Mouse (Mus musculus): ENCODE measurements around the gene Rnf157. TPM values are rescaled to one million over a fixed set of nuclear protein-coding genes. Genes with fewer than 3 reads are reported as not detected.
"Not testable (repeated sequence)": the region's sequence is repeated elsewhere in the genome, so short reads cannot be mapped to it uniquely, and the experiment has no call there.

Gene Rnf157
- polyA plus RNA-seq, 1 experiment from 2014 or later = 36.8 TPM

- no peaks in the 10 kb centered on the region for H3K4me1 ChIP-seq
- no peak overlapping the region for H3K9ac ChIP-seq
- H3K27ac ChIP-seq = no peak overlapping the region
- ATAC-seq (ENCODE audit: low FRiP score) = no peak
- H3K4me2 ChIP-seq = no peak overlapping the region
- H3K9me3 ChIP-seq = no peaks in the 10 kb centered on the region
- peaks cover 3% of the 10 kb centered on the region; the same call in 1 of the 2 replicates for H3K36me3 ChIP-seq (replicated peaks)
- 89% methylated on average over 2 of the region's 2 CpGs for WGBS
- H3K4me3 ChIP-seq (replicated peaks) = no peak overlapping the region
- H3K27me3 ChIP-seq = no peaks in the 10 kb centered on the region
Observed at GRCm38 (mm10) chr11:116366124-116366523, 46.7 kb downstream of the Rnf157 start.

GRCm38 (mm10) chr11:116365432-116365831, 47.4 kb downstream of the Rnf157 start:
- H3K9ac ChIP-seq = no peak overlapping the region
- no peak overlapping the region for H3K4me3 ChIP-seq (replicated peaks)
- 40% methylated on average over 13 of the region's 13 CpGs for WGBS
- H3K4me2 ChIP-seq = no peak overlapping the region
- no peaks in the 10 kb centered on the region for H3K4me1 ChIP-seq
- H3K9me3 ChIP-seq = no peaks in the 10 kb centered on the region
- H3K36me3 ChIP-seq (replicated peaks) = peaks cover 10% of the 10 kb centered on the region; the same call in 1 of the 2 replicates
- H3K27me3 ChIP-seq = no peaks in the 10 kb centered on the region
- no peak overlapping the region for H3K27ac ChIP-seq
- no peak for ATAC-seq (ENCODE audit: low FRiP score)

- Histone ChIP-seq H3K27me3 (no peaks in the 10 kb centered on the region), H3K9me3 (no peaks in the 10 kb centered on the region), H3K9ac (no peak overlapping the region), H3K4me1 (no peaks in the 10 kb centered on the region; the same call in 1 of the 2 replicates), H3K36me3 (replicated peaks) (peaks cover 29% of the 10 kb centered on the region), H3K4me2 (no peak overlapping the region), H3K4me3 (replicated peaks) (no peak overlapping the region), H3K27ac (no peak overlapping the region)
- ATAC-seq (ENCODE audit: low FRiP score) = no peak
- WGBS = 74% methylated on average over 11 of the region's 11 CpGs
Observed at GRCm38 (mm10) chr11:116362015-116362414, 50.8 kb downstream of the Rnf157 start.

GRCm38 (mm10) chr11:116360915-116361314, 51.9 kb downstream of the Rnf157 start:
- not testable (repeated sequence) for H3K27me3 ChIP-seq; H3K4me3 ChIP-seq (replicated peaks); H3K4me2 ChIP-seq; H3K27ac ChIP-seq; H3K4me1 ChIP-seq; ATAC-seq (ENCODE audit: low FRiP score); H3K9me3 ChIP-seq; H3K9ac ChIP-seq
- peaks cover 31% of the 10 kb centered on the region for H3K36me3 ChIP-seq (replicated peaks)
- 97% methylated on average over 5 of the region's 5 CpGs for WGBS

- no peaks in the 10 kb centered on the region; the same call in 1 of the 2 replicates for H3K4me1 ChIP-seq
- no peak overlapping the region for H3K4me2 ChIP-seq
- no peak overlapping the region for H3K9ac ChIP-seq
- H3K27me3 ChIP-seq = no peaks in the 10 kb centered on the region
- no peak overlapping the region for H3K27ac ChIP-seq
- 85% methylated on average over 12 of the region's 12 CpGs for WGBS
- no peaks in the 10 kb centered on the region for H3K9me3 ChIP-seq
- H3K4me3 ChIP-seq (replicated peaks) = no peak overlapping the region
- H3K36me3 ChIP-seq (replicated peaks) = peaks cover 43% of the 10 kb centered on the region
- ATAC-seq (ENCODE audit: low FRiP score) = no peak
Observed at GRCm38 (mm10) chr11:116359652-116360051, 53.2 kb downstream of the Rnf157 start.

GRCm38 (mm10) chr11:116358926-116359637, 53.8 kb downstream of the Rnf157 start:
- Histone ChIP-seq H3K4me1 (no peaks in the 10 kb centered on the region; the same call in 1 of the 2 replicates), H3K27ac (no peak overlapping the region), H3K36me3 (replicated peaks) (peaks cover 49% of the 10 kb centered on the region), H3K27me3 (no peaks in the 10 kb centered on the region), H3K4me2 (no peak overlapping the region), H3K4me3 (replicated peaks) (no peak overlapping the region), H3K9me3 (no peaks in the 10 kb centered on the region), H3K9ac (no peak overlapping the region)
- WGBS = 84% methylated on average over 15 of the region's 15 CpGs
- ATAC-seq (ENCODE audit: low FRiP score) = no peak

- peaks cover 57% of the 10 kb centered on the region for H3K36me3 ChIP-seq (replicated peaks)
- 39% methylated on average over 17 of the region's 17 CpGs for WGBS
Observed at GRCm38 (mm10) chr11:116354521-116354920, 58.3 kb downstream of the Rnf157 start.

GRCm38 (mm10) chr11:116353535-116353934, 59.3 kb downstream of the Rnf157 start:
- WGBS = 91% methylated on average over 8 of the region's 8 CpGs
- H3K4me1 ChIP-seq = no peaks in the 10 kb centered on the region
- ATAC-seq (ENCODE audit: low FRiP score) = no peak
- no peak overlapping the region for H3K4me2 ChIP-seq
- no peaks in the 10 kb centered on the region for H3K27me3 ChIP-seq
- no peak overlapping the region for H3K4me3 ChIP-seq (replicated peaks)
- H3K36me3 ChIP-seq (replicated peaks) = peaks cover 56% of the 10 kb centered on the region
- no peak overlapping the region for H3K9ac ChIP-seq
- H3K9me3 ChIP-seq = no peaks in the 10 kb centered on the region
- H3K27ac ChIP-seq = no peak overlapping the region

More at GRCm38 (mm10) chr11:116354521-116354920, 58.3 kb downstream of the Rnf157 start:
- H3K27ac ChIP-seq = no peak overlapping the region
- no peaks in the 10 kb centered on the region for H3K27me3 ChIP-seq
- no peaks in the 10 kb centered on the region for H3K9me3 ChIP-seq
- H3K4me2 ChIP-seq = no peak overlapping the region
- no peak for ATAC-seq (ENCODE audit: low FRiP score)
- H3K9ac ChIP-seq = no peak overlapping the region; the same call in 1 of the 2 replicates
- no peaks in the 10 kb centered on the region; the same call in 1 of the 2 replicates for H3K4me1 ChIP-seq
- H3K4me3 ChIP-seq (replicated peaks) = no peak overlapping the region

- H3K4me3 ChIP-seq (replicated peaks) = no peak overlapping the region
- no peak for ATAC-seq (ENCODE audit: low FRiP score)
- H3K9me3 ChIP-seq = no peaks in the 10 kb centered on the region
- 88% methylated on average over 5 of the region's 5 CpGs for WGBS
- no peak overlapping the region for H3K27ac ChIP-seq
- peaks cover 74% of the 10 kb centered on the region for H3K36me3 ChIP-seq (replicated peaks)
- no peaks in the 10 kb centered on the region for H3K4me1 ChIP-seq
- H3K27me3 ChIP-seq = no peaks in the 10 kb centered on the region
- no peak overlapping the region for H3K4me2 ChIP-seq
- no peak overlapping the region for H3K9ac ChIP-seq
Observed at GRCm38 (mm10) chr11:116351294-116351693, 61.5 kb downstream of the Rnf157 start.

- Histone ChIP-seq H3K27ac (no peak overlapping the region), H3K9me3 (no peaks in the 10 kb centered on the region), H3K4me3 (replicated peaks) (no peak overlapping the region), H3K4me2 (no peak overlapping the region), H3K9ac (no peak overlapping the region), H3K27me3 (no peaks in the 10 kb centered on the region), H3K4me1 (peaks cover 5% of the 10 kb centered on the region; the same call in 1 of the 2 replicates), H3K36me3 (replicated peaks) (peaks cover 70% of the 10 kb centered on the region)
- ATAC-seq (ENCODE audit: low FRiP score) = no peak
- 81% methylated on average over 5 of the region's 5 CpGs for WGBS
Observed at GRCm38 (mm10) chr11:116347955-116348354, 64.9 kb downstream of the Rnf157 start.

GRCm38 (mm10) chr11:116347012-116347411, 65.8 kb downstream of the Rnf157 start:
- H3K9me3 ChIP-seq = no peaks in the 10 kb centered on the region
- ATAC-seq (ENCODE audit: low FRiP score) = no peak
- no peak overlapping the region for H3K4me2 ChIP-seq
- H3K27ac ChIP-seq = no peak overlapping the region
- no peaks in the 10 kb centered on the region for H3K27me3 ChIP-seq
- WGBS = 78% methylated on average over 7 of the region's 7 CpGs
- no peak overlapping the region for H3K4me3 ChIP-seq (replicated peaks)
- peaks cover 5% of the 10 kb centered on the region; the same call in 1 of the 2 replicates for H3K4me1 ChIP-seq
- H3K36me3 ChIP-seq (replicated peaks) = peaks cover 76% of the 10 kb centered on the region
- no peak overlapping the region for H3K9ac ChIP-seq

GRCm38 (mm10) chr11:116342069-116342791, 70.6 kb downstream of the Rnf157 start:
- Histone ChIP-seq H3K9ac (no peak overlapping the region), H3K27me3 (no peaks in the 10 kb centered on the region), H3K36me3 (replicated peaks) (peaks cover 59% of the 10 kb centered on the region), H3K27ac (no peak overlapping the region), H3K4me3 (replicated peaks) (no peak overlapping the region), H3K9me3 (no peaks in the 10 kb centered on the region), H3K4me2 (no peak overlapping the region), H3K4me1 (peaks cover 5% of the 10 kb centered on the region)
- WGBS = 83% methylated on average over 25 of the region's 25 CpGs
- no peak for ATAC-seq (ENCODE audit: low FRiP score)

All from forebrain, embryonic 12.5 days (tissue).